Mouse (Mus musculus): Measurements from ENCODE around the gene Lrp6.

- TF ChIP-seq CTCF (IDR thresholded peaks at IDR 0.05; ENCODE audit: low read depth, low read length) (no peak), TAL1 (conservative IDR thresholded peaks at IDR 0.05; ENCODE audit: low read depth, low read length) (no peak)
These were observed 39.8 kb upstream of the Lrp6 start for GRCm38 (mm10) chr6:134606540-134606939.
